Comparison of ENCODE assay signal across 17 mouse cellular contexts in the genomic region with DNA sequence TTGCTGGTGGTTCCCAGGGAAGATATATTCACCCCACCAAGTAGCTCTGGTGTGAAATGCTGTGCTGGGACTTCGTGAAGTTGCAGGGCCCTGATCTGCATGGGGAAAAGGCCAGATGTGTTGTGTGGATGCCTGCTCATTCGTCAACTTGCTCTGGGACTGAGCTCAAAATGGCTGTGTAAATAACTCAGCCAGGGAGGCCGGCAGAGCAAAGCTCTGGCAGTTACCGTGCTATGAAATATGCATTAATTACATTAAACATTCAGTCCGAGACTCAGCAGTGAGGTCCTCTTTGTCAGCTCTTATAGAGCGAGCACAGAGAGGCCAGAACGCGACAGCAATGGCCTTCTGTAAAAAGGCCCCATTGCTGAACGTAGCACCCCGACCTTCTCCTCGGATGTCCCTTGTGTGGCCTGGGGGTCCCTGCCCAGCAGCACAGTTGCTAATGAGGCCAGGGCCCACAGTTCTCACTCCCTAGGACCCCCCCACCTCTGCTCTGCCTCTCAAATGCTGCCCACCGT.
DNase-seq lines count a peak whose midpoint lies in the region; ATAC-seq lines count a peak whose summit lies in the region.
"Had no signal": no experiment of that assay in that cellular context is flagged by ENCODE, and none has a peak within 500 bp of the region (broad histone marks: within the 10 kb centered on the region; RNA-seq: fewer than 3 reads in every experiment).

No protein-coding gene starts in this region.

- H3K9ac ChIP-seq in hindbrain, embryonic 14.5 days = no peak overlapping the region
- peak overlapping the region; percentile 32; the same call in 1 of the 2 replicates for H3K9ac ChIP-seq in midbrain, embryonic 14.5 days (replicated peaks; ENCODE audit: low read length)
- H3K9ac ChIP-seq: heart, embryonic 15.5 days; liver, embryonic 13.5 days had no signal

- peak; percentile 61 for DNase-seq in heart, adult 11 months
- no peak for DNase-seq in heart, adult 9 months (ENCODE audit: low spot score in 2 of 2)
- no peak for DNase-seq in hindbrain, embryonic 10.5 days (ENCODE audit: low spot score)
- DNase-seq in hindbrain, embryonic 14.5 days (ENCODE audit: low spot score) = peak; percentile 36
- peak; percentile 67 for DNase-seq in midbrain, embryonic 14.5 days
- no peak for DNase-seq in heart, embryonic 10.5 days (ENCODE audit: low spot score)
- DNase-seq: cerebellum, adult 8-10 months; kidney, adult 9 months; layer of hippocampus, postnatal 36 days; left cerebral cortex, postnatal 4 days; liver, embryonic 13.5 days; lung, postnatal 4 days; thymus, postnatal 25 days had no signal

- peaks cover 13% of the 10 kb centered on the region; the same call in 1 of the 2 replicates for H3K27me3 ChIP-seq in hindbrain, embryonic 10.5 days (ENCODE audit: insufficient read depth, poor library complexity, severe bottlenecking)
- H3K27me3 ChIP-seq in hindbrain, embryonic 14.5 days (ENCODE audit: control insufficient read depth, insufficient read depth, low read length) = no peaks in the 10 kb centered on the region
- 0 out of 2 replicates have a peak, but pooled peaks cover 3% of the 10 kb centered on the region for H3K27me3 ChIP-seq in midbrain, embryonic 14.5 days (ENCODE audit: control insufficient read depth, insufficient read depth, low read length)
- H3K27me3 ChIP-seq in heart, embryonic 10.5 days (ENCODE audit: insufficient read depth, poor library complexity, severe bottlenecking) = no peaks in the 10 kb centered on the region; the same call in 1 of the 2 replicates
- H3K27me3 ChIP-seq: heart, embryonic 15.5 days; liver, embryonic 13.5 days had no signal

- H3K4me3 ChIP-seq in hindbrain, embryonic 10.5 days = no peak overlapping the region
- H3K4me3 ChIP-seq in hindbrain, embryonic 14.5 days (replicated peaks; ENCODE audit: low read length) = no peak overlapping the region
- H3K4me3 ChIP-seq in midbrain, embryonic 14.5 days (replicated peaks; ENCODE audit: low read depth, low read length) = no peak overlapping the region
- no peak overlapping the region for H3K4me3 ChIP-seq in heart, embryonic 10.5 days
- H3K4me3 ChIP-seq: heart, embryonic 15.5 days; liver, embryonic 13.5 days; myocyte had no signal

- no peaks in the 10 kb centered on the region for H3K36me3 ChIP-seq in hindbrain, embryonic 10.5 days
- no peaks in the 10 kb centered on the region for H3K36me3 ChIP-seq in hindbrain, embryonic 14.5 days (replicated peaks; ENCODE audit: control insufficient read depth, insufficient read depth)
- no peaks in the 10 kb centered on the region for H3K36me3 ChIP-seq in midbrain, embryonic 14.5 days (ENCODE audit: control insufficient read depth, insufficient read depth, low read length)
- H3K36me3 ChIP-seq in heart, embryonic 10.5 days = no peaks in the 10 kb centered on the region
- H3K36me3 ChIP-seq: heart, embryonic 15.5 days; liver, embryonic 13.5 days had no signal

- H3K4me1 ChIP-seq in hindbrain, embryonic 10.5 days (replicated peaks) = peaks cover 20% of the 10 kb centered on the region
- H3K4me1 ChIP-seq in hindbrain, embryonic 14.5 days (replicated peaks; ENCODE audit: control insufficient read depth, insufficient read depth, low read length) = 0 out of 2 replicates have a peak, but pooled peaks cover 9% of the 10 kb centered on the region
- peaks cover 10% of the 10 kb centered on the region for H3K4me1 ChIP-seq in midbrain, embryonic 14.5 days (ENCODE audit: control insufficient read depth, insufficient read depth, low read length)
- H3K4me1 ChIP-seq in heart, embryonic 10.5 days = 0 out of 2 replicates have a peak, but pooled peaks cover 3% of the 10 kb centered on the region
- H3K4me1 ChIP-seq: heart, embryonic 15.5 days had no signal

- H3K27ac ChIP-seq in hindbrain, embryonic 10.5 days = peak overlapping the region; percentile 81
- 0 out of 2 replicates have a peak overlapping the region, but pooled peaks have one; percentile 11 for H3K27ac ChIP-seq in hindbrain, embryonic 14.5 days
- peak overlapping the region; percentile 69 for H3K27ac ChIP-seq in midbrain, embryonic 14.5 days (replicated peaks; ENCODE audit: low read depth, low read length)
- no peak overlapping the region for H3K27ac ChIP-seq in heart, embryonic 10.5 days
- H3K27ac ChIP-seq: heart, embryonic 15.5 days; liver, embryonic 13.5 days had no signal

- ATAC-seq in hindbrain, embryonic 14.5 days (ENCODE audit: low FRiP score) = peak; percentile 77; the same call in 1 of the 2 replicates
- peak; percentile 63; the same call in 1 of the 2 replicates for ATAC-seq in midbrain, embryonic 14.5 days (ENCODE audit: low FRiP score, low TSS enrichment)
- ATAC-seq in erythroblast, adult 5-6 weeks (replicated peaks; ENCODE audit: low FRiP score, poor library complexity, severe bottlenecking) = no peak
- ATAC-seq in cerebellum, adult (ENCODE audit: insufficient number of reproducible peaks, low FRiP score, low TSS enrichment) = no peak

- no peaks in the 10 kb centered on the region for H3K9me3 ChIP-seq in hindbrain, embryonic 10.5 days
- no peaks in the 10 kb centered on the region for H3K9me3 ChIP-seq in hindbrain, embryonic 14.5 days (ENCODE audit: control insufficient read depth, low read length)
- no peaks in the 10 kb centered on the region for H3K9me3 ChIP-seq in midbrain, embryonic 14.5 days (ENCODE audit: control insufficient read depth, low read length)
- no peaks in the 10 kb centered on the region for H3K9me3 ChIP-seq in heart, embryonic 10.5 days
- H3K9me3 ChIP-seq: heart, embryonic 15.5 days; liver, embryonic 13.5 days had no signal

- H3K4me2 ChIP-seq in hindbrain, embryonic 14.5 days (replicated peaks) = no peak overlapping the region
- H3K4me2 ChIP-seq in midbrain, embryonic 14.5 days (ENCODE audit: low read length) = 0 out of 2 replicates have a peak overlapping the region, but pooled peaks have one; percentile 11
- H3K4me2 ChIP-seq: heart, embryonic 15.5 days; liver, embryonic 13.5 days had no signal

- 54% methylated on average over 12 of the region's 12 CpGs for whole genome bisulfite sequencing in hindbrain, embryonic 10.5 days
- WGBS in hindbrain, embryonic 14.5 days = 19% methylated on average over 12 of the region's 12 CpGs
- 17% methylated on average over 12 of the region's 12 CpGs for WGBS in midbrain, embryonic 14.5 days
- 76% methylated on average over 12 of the region's 12 CpGs for WGBS in heart, embryonic 10.5 days

Comparison
In these comparisons a context has a peak if more than half of its experiments do, and no peak if none do; other contexts are left out.
1. DNase-seq: peak in heart, adult 11 months (single experiment), hindbrain, embryonic 14.5 days (single experiment) and midbrain, embryonic 14.5 days (single experiment); none in heart, adult 9 months (0 of 2), hindbrain, embryonic 10.5 days (single experiment) and heart, embryonic 10.5 days (single experiment).
2. ATAC-seq: peak in hindbrain, embryonic 14.5 days (single experiment) and midbrain, embryonic 14.5 days (single experiment); none in erythroblast, adult 5-6 weeks (single experiment) and cerebellum, adult (single experiment).